Mouse (Mus musculus) ES-Bruce4 (cell line): ENCODE measurements around the gene Ppp3r1.

Source experiments
- CTCF ChIP-seq: IDR thresholded peaks from one replicate; pipeline ENCODE4 v1.8.1; 2011; ENCODE audit warnings: low read depth, low read length
- POLR2A ChIP-seq: IDR thresholded peaks from one replicate; pipeline ENCODE4 v1.8.1; 2011; ENCODE audit warnings: low read length; ENCODE audit not compliant: insufficient read depth

DNA sequence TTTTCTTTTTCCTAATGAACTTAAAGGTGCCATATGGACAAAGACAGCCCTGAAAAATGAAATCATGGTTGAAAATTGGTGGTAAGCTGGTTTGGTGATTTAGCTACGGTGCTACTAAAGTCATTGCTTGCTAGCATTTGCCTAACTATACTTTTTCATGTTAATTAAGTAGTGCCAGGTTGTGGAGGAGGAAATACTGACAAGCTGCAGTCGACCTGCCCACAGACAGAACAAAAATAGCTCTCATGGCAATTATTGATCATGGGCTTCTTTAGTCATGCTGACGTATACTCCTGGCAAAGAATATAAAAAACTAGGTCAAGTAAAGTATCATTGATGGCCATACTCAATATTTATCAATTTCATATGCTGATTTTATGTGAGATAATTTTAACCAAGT, 56.4 kb downstream of the Ppp3r1 start:
- no peak for TF ChIP-seq POLR2A
- TF ChIP-seq CTCF, result no peak
